Mouse (Mus musculus) frontal cortex, postnatal 10 days (tissue): ENCODE measurements at regions not wholly inside any gene's neighbourhood (a gene's known extent, or its start where the extent isn't known, plus 50 kb on each side); places are given as distances from the start of the nearest gene placed in this dataset.

ENCODE experiments used
- DNase-seq, 2 experiments: peaks; one replicate each; pipeline ENCODE4 v3.0.0; 2022; ENCODE audit warnings: low spot score in 2 of 2, mixed read lengths in 1 of 2

GRCm38 (mm10) chr9:47054595-47054994 lies 56.1 kb downstream of the Gm4791 start:
- DNase-seq, result no peak

GRCm38 (mm10) chr9:47055558-47055957 lies 57.0 kb downstream of the Gm4791 start:
- no peak for DNase-seq

GRCm38 (mm10) chr9:47059339-47060005 lies 60.9 kb downstream of the Gm4791 start:
- no peak for DNase-seq

DNA sequence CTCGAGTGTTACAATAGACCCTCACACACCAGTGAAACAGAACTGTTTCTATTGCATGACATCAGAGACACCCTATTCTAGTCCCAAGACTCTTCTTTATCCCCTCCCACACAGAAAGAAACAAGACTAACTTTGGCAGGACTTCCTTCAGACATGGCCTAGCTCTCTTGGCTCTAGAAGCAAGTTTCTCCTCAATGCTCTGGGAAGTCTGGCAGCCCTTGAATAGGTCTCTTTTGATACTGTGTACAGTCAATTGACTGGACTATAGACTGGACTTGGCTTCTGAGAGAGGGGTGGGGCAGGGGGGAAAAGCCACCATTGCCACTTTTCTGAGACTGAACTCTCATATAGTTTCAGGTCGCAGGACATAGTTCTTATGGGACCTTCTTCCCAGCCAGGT lies 62.2 kb downstream of the Gm4791 start:
- no peak for DNase-seq

DNA sequence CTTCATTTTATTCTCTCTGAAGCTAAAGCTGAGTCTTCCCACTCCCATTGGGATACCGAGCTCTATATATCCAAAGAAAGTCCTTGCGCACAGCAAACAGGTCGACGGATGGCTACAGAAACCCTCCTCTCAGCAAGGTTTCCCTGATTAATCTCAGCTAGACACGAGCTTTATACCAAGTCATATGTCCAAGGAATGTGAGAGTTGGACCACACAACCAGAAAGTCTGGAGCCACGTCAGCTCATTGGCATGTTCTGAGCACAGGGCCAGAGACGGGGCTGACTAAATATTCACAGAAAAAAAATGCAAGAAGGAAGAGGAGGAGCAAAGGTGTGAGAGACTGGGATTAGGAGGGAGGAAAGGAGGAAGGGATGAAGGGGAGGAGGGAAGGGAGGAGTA lies 64.0 kb downstream of the Gm4791 start:
- no peak for DNase-seq

DNA sequence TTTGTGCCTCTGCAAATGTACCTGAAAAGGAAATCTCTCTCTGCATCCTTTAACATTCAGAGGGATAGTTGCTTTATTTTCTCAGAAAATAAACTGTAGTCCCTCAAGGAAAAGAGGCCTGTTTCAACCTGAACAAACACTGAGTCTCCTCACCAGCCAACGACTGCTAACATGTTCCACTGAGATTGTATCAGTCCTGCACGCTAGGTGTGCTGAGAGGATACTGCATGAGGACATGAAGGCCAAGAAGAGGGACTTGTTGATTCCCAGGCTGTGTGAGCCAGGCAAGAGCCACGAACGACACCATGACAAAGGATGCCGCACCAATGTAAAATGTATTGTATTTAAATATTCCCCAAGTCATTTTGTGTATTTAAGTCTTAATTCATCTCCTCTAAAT lies 65.2 kb downstream of the Gm4791 start:
- DNase-seq, result no peak

DNA sequence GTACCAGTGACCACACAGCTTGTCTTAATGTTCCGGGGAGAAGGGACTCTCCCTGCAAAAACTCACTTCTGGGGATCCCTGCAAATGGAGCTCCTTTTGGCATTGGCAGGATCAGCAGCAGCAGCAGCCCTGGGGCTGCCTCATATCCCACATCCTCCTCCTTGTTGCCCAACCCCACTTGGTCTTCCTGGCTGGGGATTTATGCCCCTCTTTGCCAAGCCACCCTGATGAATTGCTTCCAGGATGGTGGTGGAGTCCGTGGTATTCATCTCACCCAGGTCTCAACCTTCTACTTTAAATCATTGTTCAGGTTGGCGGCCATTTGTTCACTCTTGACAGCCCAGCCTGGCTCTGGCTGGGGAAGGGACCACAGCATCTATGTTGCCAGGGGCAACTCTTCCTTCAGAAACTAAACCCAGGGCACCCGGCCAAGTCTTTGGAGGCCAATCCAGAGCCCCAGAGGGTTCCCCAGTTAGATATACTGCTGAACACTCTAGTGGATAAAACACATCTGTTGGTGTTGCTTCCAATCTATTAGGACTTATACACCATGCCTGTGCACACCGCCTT lies 66.0 kb downstream of the Gm4791 start:
- DNase-seq, result peak in 1 of 2 experiments; percentile 21

DNA sequence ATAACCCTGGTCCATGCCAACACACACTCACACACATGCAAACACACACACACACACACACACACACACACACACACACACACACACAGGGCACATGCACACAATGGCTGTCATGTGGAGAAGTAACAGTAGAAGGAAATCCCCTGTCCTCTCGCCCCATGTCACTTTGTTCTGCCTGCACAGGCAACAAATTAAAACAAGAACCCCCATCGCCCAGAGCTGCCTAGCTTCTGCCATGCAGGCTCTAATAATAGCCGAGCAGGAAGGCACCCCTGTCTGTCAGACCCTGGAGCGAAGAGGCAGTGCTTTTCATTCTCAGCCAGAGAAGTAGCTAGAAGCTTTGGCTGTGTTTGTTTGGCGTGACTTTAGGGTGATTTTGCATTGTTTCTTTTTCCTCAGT lies 70.9 kb downstream of the Gm4791 start:
- peak in 1 of 2 experiments; percentile 12 for DNase-seq

- no peak for DNase-seq
Measured at GRCm38 (mm10) chr9:47070958-47071357, 72.4 kb downstream of the Gm4791 start.

- no peak for DNase-seq
Measured at GRCm38 (mm10) chr9:47076946-47077345, 78.4 kb downstream of the Gm4791 start.

DNA sequence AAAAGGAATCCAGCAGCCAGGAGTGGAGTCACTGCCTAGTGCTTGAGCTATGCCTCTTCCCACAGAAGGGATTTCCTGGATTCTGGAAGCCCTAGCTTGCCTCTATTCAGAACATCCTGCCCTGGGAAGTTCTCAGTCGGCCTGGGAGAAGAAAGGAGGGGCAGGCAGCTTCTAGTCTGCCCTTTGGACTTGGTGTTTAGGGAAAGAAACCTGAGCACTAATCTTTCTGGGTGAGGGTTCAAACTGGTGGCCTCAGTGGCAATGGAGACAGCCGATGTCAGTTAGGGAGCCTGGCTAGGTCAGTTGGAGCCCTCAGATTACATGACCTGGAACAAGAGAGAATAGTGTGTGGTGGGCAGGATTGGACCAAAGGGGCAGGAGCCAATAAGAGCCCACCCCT lies 78.9 kb downstream of the Gm4791 start:
- no peak for DNase-seq

GRCm38 (mm10) chr9:47077945-47078344 lies 79.4 kb downstream of the Gm4791 start:
- no peak for DNase-seq

GRCm38 (mm10) chr9:47081407-47081806 lies 82.9 kb downstream of the Gm4791 start:
- no peak for DNase-seq

DNA sequence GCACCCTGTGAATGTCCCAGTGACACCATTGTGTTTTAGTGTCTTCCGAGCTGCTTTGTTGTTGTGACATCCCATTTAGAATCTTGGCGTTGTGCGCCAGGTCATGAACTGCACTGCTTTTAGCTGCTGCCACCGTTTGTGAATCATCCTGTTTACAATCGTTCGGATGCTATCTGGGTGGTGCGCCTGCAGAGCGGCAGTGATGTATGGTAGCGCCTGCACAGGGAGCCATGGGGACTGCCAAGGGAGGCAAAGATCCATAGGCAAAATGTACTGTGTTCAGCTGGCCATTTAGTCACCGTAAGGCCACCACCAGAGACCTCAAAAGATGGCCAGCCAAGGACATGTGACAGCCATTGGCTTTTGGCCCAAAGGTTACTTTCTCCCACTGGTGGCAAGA lies 93.3 kb downstream of the Gm4791 start:
- DNase-seq, result no peak

DNA sequence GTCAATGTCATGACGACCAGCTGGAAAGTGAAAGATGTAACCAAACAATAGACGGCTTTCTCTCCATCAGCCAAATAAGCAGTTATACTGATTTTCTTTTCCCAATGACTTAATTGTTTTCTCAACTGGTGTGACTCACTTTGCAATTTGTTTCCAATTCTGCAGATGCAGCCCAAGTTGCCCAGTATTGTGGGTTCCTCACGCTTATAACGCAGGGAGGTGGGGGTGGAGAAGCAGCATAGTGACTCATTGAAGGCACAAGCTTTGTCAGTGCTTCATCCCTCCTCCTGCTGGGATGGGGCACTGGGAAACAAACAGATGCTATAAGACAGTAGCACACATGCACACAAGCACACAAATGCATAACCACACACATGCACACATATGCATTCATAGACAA lies 97.1 kb downstream of the Gm4791 start:
- no peak for DNase-seq

GRCm38 (mm10) chr9:47103316-47103715 lies 104.8 kb downstream of the Gm4791 start:
- no peak for DNase-seq

- no peak for DNase-seq
Measured at GRCm38 (mm10) chr9:47103966-47104365, 105.4 kb downstream of the Gm4791 start.

DNA sequence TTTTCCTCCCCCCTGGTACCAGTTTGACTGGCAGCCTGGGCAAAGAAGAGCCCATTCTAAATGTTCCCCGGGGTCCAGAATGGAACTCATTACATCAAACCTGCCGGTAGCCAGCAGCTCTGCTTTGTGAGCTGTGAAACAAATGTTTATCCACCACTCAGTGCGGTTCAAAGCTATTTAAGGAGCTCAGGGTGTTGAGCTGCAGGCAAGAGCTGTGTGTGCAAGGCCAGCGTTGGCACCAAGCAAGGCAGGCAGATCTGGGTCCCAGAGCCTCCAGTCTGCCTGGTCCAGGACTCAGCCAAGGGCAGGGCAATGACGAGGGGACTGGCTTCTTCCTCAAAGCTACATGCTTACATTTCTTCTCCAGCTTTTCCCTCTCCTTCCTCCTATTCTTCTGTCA lies 109.6 kb downstream of the Gm4791 start:
- peak in 1 of 2 experiments; percentile 11 for DNase-seq

- DNase-seq, result no peak
Measured at GRCm38 (mm10) chr9:47119253-47119652, 120.7 kb downstream of the Gm4791 start.

DNA sequence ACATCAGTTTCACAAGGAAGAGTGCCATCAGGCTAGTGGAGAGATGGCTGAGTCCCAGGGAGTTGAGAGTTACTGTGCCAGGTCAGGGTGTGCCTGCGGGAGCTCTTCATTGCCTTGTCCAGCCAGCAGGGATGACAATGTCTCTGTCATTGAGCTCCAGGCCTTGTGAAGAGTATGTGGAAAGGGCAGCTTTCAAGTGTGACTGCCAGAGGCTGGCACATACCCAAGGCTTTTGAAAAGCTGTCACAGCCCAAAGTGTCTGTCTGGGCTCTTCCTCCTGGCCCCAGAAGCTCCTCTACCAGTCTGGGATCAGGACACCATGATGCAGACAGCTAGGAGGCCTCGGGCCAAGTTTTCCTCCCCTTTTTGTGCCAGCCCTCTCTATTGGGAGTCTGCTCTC lies 124.6 kb downstream of the Gm4791 start:
- DNase-seq, result no peak

DNA sequence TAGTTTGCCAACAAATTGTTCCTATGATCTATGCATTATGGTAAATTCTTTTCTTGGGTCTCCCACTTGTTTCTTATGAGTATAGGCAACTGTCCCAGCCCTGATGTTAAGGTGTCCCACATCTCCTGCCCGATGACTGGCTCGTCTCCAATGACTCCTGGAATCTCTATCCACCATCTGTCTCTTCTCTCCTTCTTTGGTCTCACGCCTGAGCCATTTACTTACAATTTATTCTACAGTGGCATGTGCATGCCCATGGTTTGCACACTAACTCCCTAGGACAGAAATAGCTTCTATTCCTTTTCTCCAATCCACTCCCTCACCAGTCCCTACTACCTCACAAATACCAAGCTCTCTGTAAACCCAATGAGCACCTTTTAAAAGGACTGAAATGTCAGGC lies 127.0 kb downstream of the Gm4791 start:
- no peak for DNase-seq

DNA sequence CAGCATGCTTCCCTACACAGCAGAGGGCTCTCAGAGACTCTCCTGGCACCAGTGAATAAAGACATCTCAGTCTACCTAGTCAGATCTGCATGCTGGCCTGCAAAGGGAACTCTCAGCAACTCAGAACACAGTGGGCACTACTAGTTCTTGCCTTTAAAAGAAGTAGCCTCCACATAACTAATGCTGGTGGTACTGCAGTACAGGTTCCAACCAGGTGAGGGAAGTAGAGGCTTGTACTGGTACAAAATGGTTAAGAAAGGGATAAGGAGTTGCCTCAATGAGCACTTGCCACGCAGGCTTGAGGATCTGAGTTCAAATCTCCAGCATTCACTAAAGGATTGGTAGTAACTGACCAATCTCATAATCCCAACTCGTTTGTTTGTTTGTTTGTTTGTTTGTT lies 127.7 kb downstream of the Gm4791 start:
- no peak for DNase-seq

- DNase-seq, result no peak
Measured at GRCm38 (mm10) chr9:47127756-47128424, 129.3 kb downstream of the Gm4791 start.
